Mouse (Mus musculus): ENCODE measurements around the gene Camsap3. TPM values are rescaled to one million over a fixed set of nuclear protein-coding genes. Genes with fewer than 3 reads are reported as not detected.
"Not testable (repeated sequence)": the region's sequence is repeated elsewhere in the genome, so short reads cannot be mapped to it uniquely, and the experiment has no call there.

Camsap3 gene
- under 1 TPM; 0.36 to 0.54 TPM for total RNA-seq (2021)
- long read RNA-seq, experiment 1, partial matches to known transcripts: 0 of 1 reads
- long read RNA-seq, experiment 1, other reads (novel, unspliced or antisense): 1 of 1 reads
- long read RNA-seq, experiment 2: 0 reads

DNA sequence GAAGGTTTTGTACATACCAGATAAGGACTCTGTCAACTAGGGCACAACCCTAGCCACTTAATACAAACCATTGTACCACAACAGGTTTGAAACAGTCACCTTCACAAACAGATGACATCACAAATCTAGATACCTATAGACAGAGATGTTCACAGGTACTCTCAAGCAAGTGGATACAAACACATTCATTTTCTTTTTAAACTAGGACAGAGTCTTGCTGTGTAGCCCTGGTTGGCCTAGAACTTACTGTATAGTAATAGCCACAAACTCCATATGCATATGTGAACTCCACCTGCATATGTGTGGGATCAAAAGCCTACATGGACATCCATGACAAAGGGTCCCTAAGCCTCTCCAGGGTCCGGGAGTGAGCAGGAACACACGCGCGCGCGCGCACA is at the start of gene Camsap3:
Gene Camsap3, plus strand, starts transcription at position 301 of the 398 bp plus-strand sequence.
- no peak for DNase-seq
- intact Hi-C loops (cut with DNase I): no loop called here

DNA sequence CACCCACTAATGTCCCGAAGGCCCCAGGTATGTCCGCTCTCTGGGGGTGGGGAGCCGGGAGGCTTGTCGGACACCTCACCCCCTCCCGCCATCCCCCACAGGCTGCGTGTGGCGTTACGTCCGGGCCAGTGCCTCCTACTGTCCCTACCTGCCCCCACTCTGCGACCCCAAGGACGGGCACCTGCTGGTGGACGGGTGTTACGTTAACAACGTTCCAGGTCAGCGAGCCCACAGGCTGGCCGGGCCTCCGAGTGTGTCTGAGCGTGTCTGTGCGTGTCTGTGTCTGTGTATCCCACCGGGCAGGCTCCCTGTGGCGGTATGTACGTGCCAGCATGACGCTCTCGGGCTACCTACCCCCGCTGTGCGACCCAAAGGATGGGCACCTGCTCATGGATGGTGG is 49.4 kb upstream of the Camsap3 start:
- intact Hi-C loops (cut with DNase I): no loop called here
- DNase-seq: no peak

DNA sequence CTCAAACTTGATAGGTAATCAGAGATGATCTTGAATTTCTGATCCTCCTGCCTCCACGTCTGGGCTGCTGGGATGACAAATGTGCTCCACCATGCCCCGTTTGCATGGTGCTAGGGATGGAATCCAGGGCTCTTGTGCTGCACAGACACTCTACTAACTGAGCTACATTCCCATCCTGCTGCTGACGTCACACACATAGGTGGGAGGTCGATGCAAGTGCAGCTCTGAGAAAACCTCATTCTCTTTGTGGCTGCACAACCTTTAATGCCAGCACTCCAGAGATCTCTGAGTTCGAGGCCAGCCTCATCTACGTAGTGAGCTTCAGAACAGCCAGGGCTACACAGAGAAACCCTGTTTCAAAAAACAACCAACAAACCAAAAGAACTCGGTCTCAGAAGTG is 47.9 kb upstream of the Camsap3 start:
- DNase-seq: no peak
- intact Hi-C loops (cut with DNase I): no loop called here

DNA sequence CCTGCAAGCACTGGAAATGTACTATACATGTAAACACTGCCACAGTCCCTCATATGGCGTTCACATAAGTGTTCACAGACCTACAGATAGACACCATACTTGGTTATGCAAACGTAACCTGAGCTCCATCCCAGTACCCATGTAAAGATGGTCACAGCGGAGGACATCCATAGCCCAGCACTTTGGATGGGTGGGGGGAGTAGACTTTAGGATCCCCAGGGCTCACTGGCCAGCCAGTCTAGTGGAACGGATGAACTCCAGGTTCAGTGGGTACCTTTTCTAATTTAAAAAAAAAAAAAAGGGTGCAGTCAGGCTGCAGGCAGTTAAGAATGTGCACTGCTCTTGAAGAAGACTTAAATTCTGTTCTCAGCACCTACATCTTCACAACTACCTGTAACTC is 47.0 kb upstream of the Camsap3 start:
- no peak for DNase-seq
- intact Hi-C loops (cut with DNase I): no loop called here

DNA sequence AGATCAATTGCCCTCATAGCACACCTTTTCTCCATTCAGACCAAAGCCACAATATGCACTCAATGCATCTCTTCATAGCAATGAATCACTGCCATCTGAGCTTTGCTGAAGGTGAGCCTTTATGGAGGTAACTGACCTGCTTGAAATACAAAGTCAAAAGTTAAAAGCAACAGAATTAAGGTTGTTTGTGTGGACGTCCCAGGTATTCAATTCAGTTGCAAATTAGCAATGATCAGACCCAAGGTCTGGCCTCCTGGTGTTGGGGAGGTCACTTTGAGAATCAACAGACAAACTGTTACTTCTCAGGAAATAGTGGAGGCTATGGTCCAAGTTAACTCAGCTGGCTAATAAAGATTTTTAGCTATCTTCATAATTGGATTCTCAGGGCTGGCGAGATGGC is 40.6 kb upstream of the Camsap3 start:
- intact Hi-C loops (cut with DNase I): no loop called here
- DNase-seq: no peak

DNA sequence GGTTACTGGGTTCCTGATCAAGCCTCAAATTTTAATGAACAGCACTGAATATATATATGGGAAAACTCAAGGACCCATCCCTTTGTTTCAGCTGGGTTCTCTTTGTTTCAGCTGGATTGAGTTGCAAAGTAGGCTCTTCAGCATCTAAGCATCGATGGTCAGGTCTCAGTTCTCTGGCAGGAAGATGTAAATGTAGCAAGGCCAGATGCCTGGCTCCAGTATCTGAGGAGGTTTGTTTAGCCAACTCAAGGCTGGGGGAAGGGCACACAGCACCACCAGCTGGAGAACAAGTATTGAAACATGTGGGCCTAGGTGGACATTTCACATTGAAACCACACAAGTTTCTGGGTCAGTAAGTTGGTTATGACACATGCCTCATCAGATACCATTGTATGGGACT is 34.9 kb upstream of the Camsap3 start:
- intact Hi-C loops (cut with DNase I): no loop called here

DNA sequence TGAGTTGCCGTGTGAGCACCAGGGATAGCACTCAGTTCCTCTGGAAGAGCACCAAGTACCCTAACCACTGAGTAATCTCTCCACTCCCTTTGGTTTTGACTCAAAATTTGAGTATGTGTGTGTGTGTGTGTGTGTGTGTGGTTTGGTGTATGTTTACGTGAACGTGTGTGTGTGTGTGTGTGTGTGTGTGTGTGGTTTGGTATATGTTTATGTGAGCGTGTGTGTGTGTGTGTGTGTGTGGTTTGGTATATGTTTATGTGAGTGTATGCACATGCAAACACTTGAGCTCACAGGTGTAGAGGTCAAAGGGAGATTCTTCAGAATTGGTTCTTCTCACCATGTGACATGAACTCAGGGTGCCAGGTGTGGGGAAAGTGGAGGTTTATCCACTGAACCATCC is 31.0 kb upstream of the Camsap3 start:
- intact Hi-C loops (cut with DNase I): no loop called here

More for the DNA sequence above, 34.9 kb upstream of the Camsap3 start:
- DNase-seq: no peak

DNA sequence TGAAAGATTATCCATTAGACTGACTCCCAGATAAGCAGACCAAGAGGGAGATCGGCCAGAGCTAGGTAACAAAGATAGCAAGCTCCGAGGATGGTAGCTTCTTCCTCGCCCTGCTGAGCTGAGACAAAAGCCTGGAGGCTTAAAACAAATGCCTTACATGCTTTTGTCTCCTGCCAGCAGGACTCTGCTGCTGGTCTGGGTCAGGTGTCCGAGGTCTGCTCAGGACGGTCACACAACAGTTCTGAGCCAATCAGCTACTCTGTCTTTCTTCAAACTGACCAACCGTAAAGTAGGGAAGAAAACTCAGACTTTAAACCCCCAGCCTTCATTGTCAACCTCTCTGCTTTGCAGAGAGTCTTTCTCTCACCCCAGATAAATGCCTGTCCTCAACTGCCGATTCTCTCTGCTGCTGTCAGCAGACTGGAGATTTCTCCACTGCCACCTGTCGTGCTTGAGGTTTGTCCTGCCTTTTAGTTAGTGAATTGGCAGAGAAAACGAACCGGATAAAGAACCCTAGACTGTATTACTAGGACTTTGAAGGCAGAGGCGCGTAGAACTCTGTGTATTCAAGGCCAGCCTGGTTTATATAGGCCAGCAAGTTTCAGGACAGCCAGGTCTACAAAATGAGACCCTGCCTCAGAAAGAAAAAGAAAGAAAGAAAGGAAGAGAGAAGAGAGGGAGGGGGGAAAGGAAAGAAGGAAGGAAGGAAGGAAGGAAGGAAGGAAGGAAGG is 19.3 kb upstream of the Camsap3 start, which contains the start of gene C330021F23Rik:
Gene C330021F23Rik, plus strand, starts transcription at position 350 of the 731 bp plus-strand sequence.
- DNase-seq: no peak
- intact Hi-C loops (cut with DNase I): no loop called here

More for the DNA sequence above, 31.0 kb upstream of the Camsap3 start:
- DNase-seq: no peak

DNA sequence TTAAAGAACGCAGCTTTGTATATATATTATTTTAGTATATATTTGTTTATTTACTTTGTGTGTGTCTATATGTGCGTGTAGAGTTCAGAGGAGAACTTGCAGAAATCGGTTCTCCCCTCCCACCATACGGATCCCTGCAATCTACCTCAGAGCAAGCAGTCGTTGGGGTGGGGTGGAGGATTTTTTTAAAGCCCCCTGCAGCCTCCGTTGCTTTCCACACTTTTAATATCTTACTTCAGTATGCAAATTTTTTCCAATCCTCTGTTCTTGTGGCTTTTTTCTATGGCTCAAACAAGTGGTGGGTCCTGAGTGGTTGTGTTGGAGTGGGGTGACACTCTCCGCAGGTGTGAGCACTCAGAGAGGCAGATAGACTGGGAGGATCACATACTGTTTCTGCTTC is 18.7 kb upstream of the Camsap3 start:
- intact Hi-C loops (cut with DNase I): no loop called here
- DNase-seq: no peak

DNA sequence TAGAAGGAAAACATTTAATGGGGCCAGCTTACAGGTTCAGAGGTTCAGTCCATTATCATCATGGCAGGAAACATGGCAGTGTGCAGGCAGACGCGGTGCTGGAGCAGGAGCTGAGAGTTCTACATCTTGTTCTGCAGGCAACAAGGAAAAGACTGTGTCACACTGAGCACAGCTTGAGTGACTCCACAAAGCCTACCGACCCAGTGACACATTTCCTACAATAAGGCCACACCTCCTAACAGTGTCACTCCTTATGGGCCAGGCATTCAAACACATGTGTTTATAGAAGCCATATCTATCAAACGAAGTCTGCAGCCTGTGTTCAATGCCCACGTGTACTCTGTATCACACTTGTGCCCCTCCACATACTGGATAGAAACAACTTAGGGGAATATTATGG is 17.3 kb upstream of the Camsap3 start:
- intact Hi-C loops (cut with DNase I): no loop called here
- DNase-seq: no peak

DNA sequence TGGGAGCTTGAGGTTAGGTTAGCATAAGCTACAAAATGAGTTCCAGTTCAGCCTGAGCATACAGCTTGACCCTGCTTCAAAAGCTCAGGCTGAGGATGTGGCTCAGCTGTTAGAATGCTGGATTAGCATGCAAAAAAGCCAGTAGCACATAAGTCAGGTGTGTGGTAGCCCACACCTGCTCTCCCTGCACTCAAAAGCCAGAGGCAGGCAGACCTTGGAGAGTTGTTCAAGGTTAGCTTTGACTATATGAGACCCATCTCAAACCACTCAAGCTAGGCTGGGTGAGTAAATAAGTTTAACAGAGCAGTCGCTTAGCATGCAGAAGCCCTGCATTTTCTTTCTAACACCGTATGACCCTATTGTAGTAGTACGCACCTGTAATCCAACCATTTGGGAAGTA is 12.5 kb upstream of the Camsap3 start:
- DNase-seq: no peak
- intact Hi-C loops (cut with DNase I): no loop called here

DNA sequence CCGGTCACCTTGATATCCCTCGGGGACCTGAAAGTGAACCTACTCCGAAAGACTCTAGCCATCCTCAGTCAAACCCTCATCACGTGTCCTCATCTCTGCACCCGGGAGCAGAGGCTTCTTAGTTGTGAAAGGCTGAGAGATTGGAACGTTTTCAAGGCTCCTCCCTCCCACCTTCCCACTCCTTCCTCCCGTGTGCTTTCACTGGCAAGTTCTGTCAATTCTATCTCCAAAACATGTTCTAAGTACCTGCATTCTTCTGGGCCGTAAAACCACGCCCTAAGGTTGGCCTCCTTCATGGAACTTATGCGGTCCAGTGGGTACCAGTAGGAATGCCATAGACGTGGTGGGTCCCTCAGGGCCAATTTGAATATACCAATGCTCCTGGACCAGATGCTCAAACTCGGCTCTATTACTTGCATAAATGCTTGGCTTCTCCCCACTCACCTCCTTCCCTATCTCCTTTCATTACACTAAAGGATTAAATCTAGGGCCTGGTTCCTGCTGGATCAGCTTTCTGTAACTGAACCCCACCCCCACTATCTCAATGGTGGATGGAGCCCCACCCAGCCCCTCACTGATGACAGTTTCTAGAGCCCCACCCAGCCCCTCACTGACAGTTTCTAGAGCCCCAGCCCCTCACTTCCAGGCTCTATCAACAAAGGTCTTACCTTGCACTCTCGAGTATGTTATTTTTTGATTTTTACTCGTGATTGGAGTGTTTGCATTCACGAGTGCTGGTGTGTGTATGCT is 10.7 kb upstream of the Camsap3 start:
- intact Hi-C loops (cut with DNase I): no loop called here
- no peak for DNase-seq

DNA sequence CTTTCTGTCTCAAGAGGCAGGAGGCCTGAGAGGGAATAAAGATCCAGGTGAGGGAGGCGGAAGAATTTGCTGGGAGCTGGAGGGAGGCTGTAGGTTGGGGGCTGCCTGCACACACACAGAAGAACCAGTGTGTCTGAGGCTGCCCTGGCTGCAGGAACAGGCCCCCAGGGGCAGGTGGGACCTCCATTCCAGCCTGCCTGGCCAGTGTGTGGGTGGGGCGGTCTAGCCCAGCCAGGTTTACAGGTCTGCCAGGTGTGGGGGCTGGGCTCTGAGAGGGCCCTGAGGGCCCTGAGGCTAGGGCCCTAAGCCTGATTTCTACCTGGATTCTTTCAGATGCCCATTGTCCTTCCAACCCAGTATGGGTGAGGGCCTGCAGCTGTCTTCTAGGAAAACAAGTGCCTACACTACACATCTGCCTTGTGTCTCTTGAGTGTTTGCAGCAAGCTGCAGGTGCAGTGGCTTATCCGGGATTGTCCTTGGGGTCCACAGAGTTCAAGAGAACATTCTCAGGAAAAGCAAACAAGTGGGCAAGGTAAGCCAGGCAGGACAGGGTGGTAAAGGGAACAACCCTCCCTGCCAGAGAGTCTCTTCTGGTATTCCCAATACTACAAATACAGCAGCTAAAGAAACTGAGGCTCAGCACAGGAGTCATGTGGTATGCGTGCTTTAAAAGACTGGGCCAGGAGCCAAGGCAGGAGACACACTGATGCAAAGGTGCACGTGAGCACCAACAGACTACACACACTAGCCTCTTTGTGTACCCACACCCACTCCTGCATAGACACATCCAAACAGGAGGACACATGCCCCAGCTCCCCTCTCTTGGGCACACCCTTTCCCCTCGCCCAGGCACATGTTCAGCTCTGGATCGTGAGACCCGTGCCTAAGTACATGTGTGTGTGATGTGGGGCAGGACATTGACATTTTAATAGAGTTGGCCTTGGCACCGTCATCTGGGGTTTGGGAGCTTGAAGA is 7.4 kb upstream of the Camsap3 start:
- no peak for DNase-seq
- intact Hi-C loops (cut with DNase I): no loop called here

DNA sequence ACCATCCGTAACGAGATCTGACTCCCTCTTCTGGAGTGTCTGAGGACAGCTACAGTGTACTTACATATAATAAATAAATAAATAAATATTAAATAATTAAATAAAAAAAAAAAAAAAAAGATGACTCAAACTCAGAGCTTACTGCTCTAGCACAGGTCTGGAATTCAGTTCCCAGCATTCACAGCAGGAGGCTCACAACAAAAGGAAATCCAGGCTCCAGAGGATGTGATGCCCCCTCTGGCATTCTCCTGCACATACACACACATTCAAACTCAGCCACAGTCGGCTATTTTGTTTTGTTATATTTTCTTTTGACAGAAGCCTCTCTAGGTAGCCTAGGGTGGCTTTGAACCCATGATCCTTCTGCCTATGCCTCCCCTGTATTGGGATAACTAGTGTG is 5.1 kb upstream of the Camsap3 start:
- DNase-seq; intact Hi-C loops (cut with DNase I): not testable (repeated sequence)

DNA sequence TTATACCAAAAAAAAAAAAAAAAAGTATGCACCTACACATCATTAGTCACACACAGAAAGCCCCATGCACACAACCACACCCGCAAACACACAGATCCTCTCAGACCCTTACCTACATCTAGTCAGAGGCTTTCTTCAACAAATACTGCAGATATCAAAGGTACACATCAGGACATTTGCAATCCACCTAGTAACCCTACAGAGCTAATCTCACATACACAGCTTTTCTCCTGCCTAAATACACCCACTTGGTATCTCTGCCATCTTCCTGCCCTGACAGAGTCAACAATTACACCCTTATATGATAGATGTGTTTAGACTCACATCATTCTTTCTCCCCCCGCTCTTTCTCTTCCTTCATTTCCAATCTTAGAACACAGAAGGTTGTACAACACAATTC is 641 bp upstream of the Camsap3 start:
- intact Hi-C loops (cut with DNase I): no loop called here

DNA sequence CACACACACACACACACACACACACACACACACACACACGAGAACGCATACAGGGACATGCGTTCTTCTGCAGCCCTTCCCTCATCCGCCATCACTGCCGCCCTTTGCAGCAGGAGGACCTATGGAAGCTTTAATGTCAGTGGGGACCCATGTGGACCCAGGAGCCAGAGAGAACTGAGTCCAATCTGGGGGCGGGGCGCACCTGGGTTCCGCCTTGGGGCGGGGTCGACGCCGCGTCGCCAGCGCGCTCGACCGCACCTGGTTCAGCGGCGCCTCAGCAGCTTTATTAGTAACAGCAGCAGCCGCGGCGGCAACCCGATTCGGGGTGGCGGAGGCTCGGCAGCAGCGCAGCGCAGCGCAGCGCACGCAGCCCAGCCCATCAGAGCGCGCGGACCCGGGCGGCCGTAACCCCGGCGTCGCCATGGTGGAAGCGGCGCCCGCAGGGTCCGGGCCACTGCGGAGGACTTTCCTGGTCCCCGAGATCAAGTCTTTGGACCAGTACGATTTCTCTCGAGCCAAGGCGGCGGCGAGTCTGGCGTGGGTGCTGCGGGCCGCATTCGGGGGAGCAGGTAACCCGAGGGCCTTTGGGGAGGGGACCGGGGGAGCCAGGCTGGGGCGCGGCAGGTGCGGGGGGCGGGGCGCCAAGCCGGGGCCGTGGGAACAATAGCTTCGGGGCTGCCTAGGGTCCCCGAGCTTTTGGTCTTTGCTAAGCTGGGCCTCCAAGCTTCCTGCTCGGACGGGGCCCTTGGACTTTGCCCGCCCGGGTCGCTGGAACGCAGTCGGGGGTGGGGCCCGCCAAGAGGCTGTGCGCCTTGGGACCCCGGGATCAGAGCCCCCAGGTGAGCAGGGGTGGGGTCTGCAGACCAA is 531 bp downstream of the Camsap3 start:
- intact Hi-C loops (cut with DNase I): no loop called here
- no peak for DNase-seq

More for the DNA sequence above, 641 bp upstream of the Camsap3 start:
- DNase-seq: no peak

DNA sequence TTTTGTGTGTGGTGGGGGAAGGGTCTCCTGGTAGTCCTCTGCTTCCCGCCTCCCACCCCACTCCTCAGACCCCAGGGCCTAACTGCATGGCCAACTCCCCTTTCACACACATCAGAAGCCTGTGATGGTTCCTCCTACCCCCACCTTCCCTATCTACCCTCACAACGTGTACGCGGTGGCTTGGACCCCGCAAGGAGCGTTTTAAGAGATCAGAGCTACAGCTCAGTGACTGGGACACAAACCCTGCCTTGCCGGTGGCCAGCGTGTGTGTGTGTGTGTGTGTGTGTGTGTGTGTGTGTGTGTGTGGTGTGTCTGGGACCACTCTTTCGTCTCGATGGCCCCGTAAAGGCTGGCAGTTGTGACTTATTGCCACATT is 1.2 kb downstream of the Camsap3 start:
- intact Hi-C loops (cut with DNase I): no loop called here
- DNase-seq: no peak

DNA sequence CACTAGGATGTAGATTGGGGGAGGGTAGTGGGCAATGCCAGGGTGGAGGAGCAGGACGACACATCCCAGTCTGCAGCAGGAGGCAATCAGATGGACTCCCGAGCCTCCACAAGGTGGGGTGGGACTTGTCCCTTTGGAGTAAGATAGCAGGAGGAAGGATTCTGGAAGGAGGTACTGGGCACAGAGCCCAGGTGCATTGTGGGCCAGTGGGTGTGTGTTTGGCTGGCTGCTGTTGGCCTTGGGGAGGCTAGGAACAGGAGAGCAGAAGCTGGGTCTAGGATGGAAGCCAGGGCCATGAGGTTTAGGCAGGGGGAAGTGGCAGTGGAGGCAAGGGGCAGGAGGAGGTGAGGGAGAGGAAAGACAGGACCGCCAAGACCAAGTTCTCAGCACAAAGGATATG is 6.4 kb downstream of the Camsap3 start:
- no peak for DNase-seq
- intact Hi-C loops (cut with DNase I): no loop called here

DNA sequence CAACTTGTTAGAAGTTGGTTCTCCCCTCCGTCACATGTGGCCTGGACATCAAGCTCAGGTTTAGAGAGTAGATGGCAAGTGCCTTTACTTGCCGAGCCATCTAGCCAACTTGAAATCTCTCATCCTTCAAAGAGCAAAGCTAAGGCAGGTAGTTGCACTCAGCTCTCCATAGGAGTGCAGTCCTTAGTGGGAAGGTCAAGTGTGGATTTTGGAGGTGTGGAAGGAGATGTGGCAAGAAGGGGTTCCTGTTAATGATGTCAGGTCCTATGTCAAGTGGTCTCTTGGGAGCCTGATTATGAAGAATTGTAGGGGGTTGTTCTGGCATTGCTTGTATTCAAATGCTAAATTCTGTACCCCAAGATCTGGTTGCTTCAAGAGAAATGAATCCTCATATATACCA is 7.4 kb downstream of the Camsap3 start:
- intact Hi-C loops (cut with DNase I): no loop called here
- no peak for DNase-seq

DNA sequence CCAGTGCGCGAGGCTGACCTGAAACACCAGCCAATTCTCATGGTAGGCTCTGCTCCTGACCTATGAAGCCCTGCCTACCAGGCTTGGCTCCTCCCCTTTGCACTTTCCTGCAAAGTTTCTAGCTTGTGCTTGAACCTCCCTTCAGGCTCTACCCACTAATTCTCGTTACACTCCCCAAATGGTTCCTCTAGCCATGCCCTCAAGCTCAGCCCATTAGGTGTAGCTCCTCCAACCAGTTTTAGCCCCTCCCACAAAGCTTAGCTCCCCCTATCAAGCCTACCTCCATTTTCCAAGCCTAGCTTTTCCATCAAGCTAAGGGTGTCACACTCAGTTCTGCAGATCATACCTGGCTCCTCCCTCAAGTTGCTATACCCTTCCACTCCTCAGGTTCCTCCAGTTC is 11.0 kb downstream of the Camsap3 start:
- intact Hi-C loops (cut with DNase I): no loop called here
- DNase-seq: no peak

All from gastrocnemius, postnatal 36 days (tissue).